Mouse (Mus musculus): ENCODE results near the gene Nr2e3. TPM values are rescaled to one million over a fixed set of nuclear protein-coding genes. Genes with fewer than 3 reads are reported as not detected.

Gene Nr2e3
- total RNA-seq (2023) = not detected in 4 replicates

DNA sequence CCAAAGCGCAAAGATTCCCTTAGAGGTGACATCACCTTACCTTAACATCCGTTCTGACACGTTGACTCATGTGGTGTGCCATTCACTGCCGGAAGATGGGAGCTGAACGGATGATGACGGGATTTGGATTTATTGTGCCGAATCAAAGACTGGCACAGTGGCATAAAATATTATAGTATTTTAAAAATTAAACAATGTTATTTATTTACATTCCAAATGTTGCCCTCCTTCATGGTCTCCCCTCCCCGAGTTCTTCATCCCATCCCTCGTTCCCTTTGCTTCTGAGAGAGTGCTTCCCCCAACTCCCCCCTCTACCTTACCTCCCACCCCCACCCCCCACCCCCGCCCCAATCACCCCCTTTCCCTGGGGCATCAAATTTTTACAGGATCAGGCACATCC lies at the start of gene Nr2e3:
Nr2e3 (minus strand) TSS at position 101 of the 400 bp plus-strand sequence.

Other genes with a start within 250 kb of the Nr2e3 start
- 1.1 to 4.5 TPM (median 2.4 TPM) in 4 replicates for gene Senp8, start 209.9 kb downstream of the Nr2e3 start, total RNA-seq (2023)
- 13.7 to 17.2 TPM (median 16.3 TPM) in 4 replicates for gene Myo9a, start 209.8 kb downstream of the Nr2e3 start, total RNA-seq (2023)